Mouse (Mus musculus) adrenal gland, adult 8-10 months (tissue): Measurements from ENCODE around the gene Smap1. TPM values are rescaled to one million over a fixed set of nuclear protein-coding genes. Genes with fewer than 3 reads are reported as not detected.
"Not testable (repeated sequence)": the region's sequence is repeated elsewhere in the genome, so short reads cannot be mapped to it uniquely, and the experiment has no call there.

Experiments
- DNase-seq: peaks from one replicate; pipeline ENCODE4 v3.0.0; 2022
- total RNA-seq, 4 experiments: library from RNA; stranded (reverse); gene quantifications; 2 replicates each; pipeline ENCODE4 v1.2.4; 2022

Gene Smap1
- 10 to 100 TPM; 49.1 to 61.4 (median 52.3) TPM for total RNA-seq

DNA sequence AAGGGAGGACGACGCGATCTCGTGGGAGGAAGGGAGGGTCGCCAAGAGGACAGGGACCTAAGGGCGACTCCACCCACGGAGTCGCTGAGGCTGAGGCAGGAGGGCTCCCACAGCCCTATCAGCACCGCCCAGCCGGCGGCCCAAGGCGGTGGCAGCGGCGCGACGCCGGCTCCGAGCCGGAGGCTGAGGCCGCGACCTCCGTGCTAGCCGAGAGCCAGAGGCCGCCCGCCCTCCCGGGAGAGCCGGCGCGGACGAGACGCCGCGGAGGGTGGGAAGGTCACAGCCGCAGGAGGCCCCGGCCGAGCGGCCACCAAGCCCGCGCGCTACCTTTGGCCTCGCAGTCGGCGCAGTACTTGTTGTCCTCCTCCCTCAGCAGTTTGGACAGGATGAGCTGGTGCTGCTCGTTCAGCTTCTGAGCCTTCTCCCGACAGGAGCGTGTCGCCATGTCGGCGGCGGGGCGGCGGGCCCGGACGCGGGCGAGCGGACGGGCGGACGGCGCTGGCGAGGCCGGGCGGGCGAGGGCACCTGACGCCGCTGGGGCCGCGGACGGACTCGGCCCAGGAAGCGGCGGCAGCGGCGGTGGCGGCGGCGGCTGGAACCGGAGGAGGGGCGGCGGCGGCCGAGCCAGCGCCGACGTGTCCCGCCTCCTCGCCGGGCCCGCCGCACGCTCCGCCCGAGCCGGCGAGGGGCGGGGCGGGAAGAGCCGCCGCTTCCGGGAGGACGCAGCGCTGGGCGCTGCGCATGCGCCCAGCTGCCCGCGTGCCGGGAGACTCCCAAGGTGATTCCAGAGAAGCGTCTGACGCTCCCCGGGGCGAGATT lies at the start of gene Smap1:
Gene Smap1, minus strand, starts transcription at position 607 of the 819 bp plus-strand sequence.
- DNase-seq, result peak; percentile 54

DNA sequence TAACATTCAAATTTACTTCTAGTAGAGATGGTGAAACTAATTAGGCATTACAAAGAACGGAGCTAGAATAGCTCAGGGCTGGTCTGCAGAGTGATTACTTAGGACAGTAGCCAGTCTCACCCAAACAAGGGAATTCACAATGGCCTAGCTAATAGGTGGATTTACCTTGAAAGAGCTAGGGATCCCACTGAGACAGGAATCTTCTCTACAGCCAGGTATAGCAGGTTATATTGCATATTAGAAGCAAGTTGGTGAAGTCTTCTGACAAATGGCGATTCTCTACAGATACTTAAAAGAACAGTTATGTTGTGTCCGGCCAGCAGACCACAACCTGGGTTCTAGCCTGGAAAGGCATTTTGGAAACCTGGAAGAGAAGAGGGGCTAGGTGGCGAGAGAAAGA lies 49.0 kb upstream of the Smap1 start:
- not testable (repeated sequence) for DNase-seq

DNA sequence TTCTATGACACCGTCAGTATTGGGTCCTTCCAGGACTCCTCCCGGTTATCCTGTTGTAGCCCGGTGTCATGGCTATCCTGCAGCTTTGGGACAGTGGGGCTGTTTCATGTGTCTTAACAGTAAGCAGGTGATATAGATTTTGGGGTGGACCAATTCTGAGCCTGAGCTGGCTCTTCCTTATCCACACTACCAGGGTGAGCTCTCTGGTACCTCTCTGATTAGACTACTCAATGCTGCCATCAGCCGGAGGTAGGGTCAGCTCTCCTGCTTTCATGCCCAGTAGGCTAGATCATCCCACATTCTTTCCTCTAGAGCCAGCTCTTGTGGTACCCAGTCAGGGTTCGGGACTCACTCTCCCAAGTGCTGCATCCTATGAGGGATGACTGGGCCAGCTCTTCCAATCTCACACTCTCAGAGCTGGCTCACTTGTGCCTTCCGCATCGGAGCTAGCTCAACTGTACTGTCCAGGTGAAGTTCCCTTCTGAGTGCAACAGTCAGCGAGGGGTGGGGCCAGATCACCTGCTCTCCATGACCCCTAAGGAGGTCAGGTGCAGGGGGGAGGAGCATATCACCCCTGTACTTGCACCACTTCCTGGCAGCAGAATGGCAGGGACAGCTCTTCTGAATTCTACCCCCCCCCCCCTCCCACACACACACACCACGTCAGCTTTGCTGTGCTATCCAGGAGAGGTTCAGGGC lies 46.1 kb upstream of the Smap1 start:
- no peak for DNase-seq

DNA sequence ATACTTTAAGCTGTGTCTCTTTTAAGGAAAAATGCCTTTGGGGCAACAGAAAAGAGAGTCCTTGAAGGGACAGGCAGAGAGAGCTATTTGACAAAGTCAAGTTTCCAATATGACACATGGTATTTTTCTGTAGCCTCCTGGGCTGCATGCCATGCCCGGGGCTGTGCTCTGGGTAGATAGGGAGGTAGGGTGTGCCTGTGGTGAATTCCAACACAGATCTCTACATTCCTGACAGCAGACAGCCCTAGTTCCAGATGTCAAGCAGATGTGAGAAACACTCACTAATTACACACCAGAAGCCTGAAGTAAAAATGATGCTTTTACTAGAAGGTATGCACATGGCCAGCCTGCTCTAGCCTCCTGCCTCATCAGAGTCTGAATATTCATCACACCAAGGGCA lies 44.1 kb upstream of the Smap1 start:
- DNase-seq, result no peak

DNA sequence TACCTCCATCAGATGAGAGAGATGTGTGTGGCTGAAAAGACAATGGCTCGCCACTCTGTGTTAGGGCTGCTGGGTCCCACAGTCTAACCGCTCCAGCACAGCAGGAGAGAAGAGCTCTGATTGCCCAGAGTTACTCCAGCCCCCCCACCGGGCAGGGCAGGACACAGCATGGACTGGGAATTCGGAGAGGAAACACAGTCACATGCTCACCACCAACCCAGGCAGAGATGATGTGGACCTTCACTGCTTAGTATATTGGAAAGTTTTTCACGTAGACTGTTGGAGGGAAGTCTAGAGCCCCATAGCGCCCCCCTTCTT lies 37.3 kb upstream of the Smap1 start:
- DNase-seq, result no peak

DNA sequence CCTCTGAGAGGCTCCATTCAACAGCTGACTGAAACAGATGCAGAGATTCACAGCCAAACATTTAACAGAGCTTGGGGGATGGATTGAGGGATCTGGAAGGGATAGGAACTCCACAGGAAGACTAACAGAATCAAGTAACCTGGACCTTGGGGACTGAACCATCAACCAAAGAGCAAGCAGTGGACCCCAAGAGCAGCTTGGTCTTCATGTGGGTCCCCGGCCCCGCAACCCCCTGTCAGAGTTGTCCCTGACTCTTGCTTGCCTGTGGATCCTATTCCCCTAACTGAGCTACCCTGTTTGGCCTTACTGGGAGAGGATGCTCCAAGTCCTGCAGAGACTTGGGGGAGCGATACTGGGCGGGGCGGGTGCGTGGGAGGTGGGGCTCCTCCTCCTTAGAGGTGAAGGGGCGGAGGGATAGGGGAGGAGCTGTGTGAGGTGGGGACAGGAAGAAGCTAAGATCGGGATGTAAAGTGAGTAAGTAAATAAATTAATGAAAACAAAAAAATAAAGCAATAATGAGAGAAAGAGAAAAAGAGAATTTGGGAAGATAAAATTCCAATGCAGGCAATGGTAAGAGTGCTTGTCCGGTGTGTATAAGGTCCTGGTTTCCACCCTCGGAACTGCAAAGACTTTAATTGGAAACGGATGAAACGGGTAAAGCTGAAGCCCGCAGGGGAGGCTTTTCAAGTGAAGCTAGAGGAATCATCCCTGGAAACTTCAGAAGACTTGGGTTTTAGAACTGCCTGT lies 36.7 kb upstream of the Smap1 start:
- no peak for DNase-seq

DNA sequence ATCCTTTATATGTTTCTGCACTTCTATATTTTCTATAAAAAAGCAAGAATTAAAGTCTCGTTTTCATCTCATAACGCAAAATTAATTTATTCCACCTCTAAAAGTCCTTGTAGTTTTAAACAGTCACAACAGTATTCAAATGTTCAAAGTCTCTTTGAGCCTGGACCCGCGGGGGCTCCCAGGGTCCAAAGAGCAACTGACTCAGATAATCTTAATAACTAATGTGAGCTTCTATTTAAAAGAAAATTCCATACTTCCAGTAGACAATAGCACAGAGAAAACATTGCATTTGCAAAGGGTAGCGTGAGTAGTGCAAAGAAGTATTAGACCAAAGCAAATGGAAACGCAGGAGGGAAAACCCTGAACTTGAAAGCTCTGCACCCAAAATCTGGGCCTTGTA lies 36.0 kb upstream of the Smap1 start:
- DNase-seq, result no peak

DNA sequence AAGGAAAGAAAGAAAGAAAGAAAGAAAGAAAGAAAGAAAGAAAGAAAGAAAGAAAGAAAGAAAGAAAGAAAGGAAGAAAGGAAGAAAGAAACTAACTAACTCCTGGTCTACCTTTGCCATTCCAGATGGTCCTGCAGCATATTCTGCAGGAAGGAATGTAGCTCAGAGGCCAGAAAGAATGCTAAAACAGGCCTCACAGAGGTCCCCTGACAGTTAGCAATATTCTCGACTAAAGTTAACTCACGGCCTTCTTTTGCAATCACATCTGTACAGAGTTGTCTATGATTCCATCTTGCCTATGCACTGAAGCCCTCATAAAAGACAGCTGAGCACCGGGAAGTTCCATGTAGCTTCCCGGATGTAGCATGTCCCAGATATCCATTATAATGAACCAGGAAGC lies 33.4 kb upstream of the Smap1 start:
- no peak for DNase-seq

DNA sequence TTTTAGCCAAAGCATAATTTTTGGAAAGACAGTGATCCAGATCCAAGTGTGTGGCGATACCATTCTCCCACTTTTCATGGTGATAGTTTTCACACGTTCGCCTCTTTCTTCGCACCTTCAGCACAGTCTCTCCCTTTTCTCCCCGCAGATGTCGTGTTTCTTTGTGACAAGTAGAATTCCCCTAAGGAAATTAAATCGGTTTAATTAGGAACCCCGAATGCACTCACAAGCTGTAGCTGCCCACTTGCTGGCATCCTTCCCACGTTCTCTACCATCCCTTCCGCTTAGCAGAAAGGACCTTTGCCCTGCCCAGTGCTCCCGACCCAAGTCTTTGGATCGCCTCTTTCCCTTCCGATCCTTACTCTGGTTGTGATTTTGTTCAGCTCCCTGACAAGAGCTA lies 31.8 kb upstream of the Smap1 start:
- DNase-seq, result no peak

DNA sequence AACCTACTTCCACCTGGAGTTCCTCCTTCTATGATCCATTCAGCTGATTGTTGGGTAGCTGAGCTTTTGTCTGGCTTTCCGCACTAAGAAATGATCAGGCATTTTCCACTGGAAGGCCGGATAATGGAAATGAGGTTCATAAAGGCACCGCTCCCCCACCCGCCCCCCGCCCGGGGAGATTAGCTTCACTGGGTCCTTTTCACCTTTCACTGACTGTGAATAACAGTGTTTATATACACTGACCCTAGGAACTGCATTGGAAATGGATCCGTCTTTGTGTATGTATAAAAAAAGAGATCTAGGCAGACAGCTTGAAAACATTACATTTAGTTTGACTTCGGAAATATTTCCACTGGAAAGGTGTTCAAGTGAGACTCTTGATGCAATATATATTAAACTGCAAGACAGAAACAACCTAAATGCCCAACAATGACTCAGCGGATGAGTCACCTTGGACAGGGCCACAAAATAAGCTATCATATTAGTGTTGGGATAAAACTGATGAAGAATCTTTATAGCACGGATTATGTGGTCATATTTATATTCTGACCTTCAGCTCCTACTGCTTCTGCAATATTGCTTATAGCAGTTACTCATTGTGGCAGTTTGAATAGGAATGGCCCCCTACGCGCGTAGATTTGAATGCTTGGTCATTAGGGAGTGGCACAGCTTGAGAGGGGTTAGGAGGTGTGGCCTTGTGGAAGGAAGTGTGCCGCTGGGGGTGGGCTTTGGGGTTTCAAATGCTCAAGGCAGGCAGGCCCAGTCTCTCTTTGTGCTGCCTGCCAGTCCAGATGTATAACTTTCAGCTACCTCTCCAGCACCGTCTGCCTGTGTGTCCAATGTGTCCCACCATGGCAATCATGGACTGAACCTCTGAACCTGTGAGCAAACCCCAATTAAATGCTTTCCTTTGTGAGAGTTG lies 26.9 kb upstream of the Smap1 start:
- DNase-seq, result no peak

DNA sequence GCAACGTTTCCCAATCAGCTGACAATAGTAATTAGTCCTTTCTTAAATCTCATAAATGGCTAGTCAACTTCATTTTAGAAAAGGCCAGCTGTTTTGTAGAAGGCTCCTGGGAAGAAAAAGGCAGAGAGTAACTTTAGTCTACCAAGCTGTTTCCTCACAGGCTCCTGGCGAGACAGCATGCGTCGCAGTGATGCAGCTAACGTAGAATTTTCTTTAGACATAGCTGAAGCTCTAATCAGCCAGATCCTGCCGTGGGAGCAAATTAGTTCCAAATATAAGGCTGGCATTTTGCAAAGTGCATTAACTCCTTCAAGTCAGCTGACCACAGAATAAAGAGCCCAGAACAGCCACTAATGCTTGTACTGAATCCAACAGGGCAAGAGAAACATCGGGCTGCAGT lies 26.2 kb upstream of the Smap1 start:
- DNase-seq, result no peak

DNA sequence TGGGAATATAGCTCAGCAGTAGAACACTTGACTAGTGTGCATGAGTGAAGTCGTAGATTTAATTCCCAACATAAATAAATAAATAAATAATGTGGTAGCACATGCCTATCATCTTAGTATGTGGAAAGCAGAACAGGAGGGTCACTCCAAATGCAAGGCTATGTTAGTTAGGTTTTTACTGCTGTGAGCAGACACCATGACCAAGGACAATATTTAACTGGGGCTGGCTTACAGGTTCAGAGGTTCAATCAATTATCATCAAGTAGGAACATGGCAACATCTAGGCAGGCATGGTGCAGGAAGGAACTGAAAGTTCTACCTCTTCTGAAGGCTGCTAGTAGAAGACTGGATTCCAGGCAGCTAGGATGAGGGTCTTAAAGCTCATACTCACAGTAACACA lies 22.0 kb upstream of the Smap1 start:
- DNase-seq, result no peak

DNA sequence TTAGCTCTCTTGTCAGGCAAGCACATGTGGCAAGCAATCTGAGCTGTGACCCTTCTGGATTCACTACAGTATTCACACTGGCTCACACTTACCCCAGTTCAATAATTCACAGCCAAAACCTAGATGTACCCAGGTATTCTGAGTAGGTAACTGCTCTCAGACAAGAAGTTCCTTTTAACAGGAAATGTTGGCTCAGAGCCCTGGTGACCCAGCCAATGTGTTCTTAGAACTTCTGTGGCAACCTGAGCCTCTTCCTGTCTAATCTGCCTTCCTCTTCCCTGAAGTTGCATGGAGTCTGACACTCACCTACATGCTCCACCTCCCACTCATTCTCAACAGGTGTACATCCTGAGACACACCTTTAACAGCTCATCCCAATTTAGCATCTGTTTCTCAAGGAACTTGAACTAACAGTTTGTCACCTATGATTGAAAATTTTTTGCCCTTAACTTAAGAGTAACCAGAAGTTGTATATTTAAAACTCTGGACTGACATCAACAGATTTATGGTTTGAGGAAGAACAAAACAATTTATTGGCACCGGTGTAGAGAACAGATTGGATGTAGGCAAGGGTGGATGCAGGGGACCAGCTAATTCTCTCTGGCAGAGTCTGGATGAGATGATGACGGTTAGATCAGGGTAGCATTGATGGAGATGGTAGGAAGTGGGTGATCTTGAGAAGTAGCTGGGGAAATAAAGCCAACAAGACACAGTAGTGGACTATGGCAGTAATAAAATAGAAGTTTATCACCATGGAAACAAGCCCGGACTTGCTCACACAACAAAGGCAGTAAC lies 21.2 kb upstream of the Smap1 start:
- no peak for DNase-seq

DNA sequence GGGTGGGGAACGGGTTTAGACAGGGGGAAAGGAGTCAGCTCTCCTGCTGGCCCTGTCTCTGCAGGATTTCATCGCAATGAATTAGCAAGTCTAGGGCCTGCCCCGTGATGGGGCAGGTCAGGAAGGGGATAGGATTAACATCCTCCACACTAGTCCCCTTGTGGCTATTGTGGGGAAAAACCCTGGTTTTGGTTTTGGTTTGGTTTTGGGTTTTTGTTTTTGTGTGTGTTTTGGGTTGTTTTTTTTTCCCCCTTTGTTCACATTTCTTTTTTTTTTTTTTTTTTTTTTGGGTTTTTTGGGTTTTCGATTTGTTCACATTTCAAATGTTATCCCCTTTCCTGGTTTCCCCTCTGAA lies 13.3 kb upstream of the Smap1 start:
- no peak for DNase-seq

DNA sequence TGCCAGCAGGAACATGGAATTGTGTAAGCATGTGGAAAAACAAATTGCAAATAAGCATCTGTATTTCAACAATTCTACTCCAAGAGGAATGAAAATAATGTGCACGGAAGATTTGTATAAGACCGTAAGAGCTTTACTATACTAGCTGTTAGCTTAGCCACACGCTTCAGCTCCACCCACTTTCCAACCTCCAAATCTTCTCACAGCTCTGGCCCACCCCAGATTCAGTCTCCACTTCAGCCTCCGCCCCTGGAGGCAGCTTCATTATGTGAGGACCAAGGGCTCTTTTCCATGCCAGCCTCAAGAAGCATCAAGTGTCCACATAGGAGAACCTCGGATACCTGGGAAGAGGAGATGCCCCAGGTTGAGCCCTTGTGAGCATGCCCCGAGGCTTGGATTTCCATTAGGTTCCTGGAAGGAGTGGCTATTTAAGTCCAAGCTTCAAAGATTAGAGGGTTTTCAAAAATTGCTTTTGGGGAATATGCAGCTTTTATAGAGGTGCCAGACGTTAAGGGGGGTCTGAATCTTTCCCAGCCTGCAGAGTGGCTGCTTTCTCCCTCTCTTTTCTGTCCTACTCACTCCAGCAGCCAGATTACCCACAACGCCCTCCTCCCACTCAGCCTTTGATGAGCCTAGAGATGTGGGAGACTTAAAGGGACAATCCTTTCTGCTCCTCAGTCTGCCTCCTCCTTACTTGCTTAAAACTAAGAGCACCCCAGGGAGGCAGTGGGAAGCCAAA lies 12.7 kb upstream of the Smap1 start:
- DNase-seq, result no peak

DNA sequence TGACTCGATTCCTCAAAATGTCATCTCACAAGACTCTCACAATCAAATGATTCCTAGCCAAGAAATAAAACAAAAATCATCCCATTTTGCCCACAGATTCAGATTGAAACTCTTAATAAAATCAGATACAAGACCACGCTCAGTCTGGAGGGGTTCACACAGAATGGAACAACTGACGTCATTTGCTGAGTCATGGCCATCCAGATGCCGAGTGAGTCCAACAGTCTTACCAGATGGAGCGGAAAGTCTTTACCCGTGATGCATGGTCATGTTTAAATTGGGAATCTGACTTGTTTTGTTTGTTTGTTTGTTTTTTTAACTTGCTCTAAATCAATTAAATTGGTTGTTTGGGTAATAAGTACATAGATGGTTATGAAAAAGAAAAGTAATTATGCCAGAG lies 7.3 kb upstream of the Smap1 start:
- no peak for DNase-seq

DNA sequence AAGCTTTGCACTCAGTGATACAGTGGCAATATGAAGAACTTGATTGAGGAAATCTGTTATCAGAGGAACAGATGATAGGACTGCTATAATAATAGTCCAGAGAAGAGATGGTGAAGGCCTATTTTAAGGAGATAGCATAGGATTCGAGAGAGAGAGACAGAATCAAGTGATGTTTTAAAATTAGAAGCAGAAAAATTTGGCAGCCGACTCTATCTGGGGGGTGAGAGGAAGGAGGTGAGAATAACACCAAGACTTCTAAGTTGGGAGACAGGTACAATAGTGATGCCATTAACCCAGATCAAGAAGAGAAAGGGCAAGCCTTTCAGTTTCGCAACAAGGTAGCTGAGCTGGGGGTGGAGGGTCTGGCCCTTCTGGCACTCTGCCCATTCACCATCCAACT lies 6.3 kb upstream of the Smap1 start:
- no peak for DNase-seq

DNA sequence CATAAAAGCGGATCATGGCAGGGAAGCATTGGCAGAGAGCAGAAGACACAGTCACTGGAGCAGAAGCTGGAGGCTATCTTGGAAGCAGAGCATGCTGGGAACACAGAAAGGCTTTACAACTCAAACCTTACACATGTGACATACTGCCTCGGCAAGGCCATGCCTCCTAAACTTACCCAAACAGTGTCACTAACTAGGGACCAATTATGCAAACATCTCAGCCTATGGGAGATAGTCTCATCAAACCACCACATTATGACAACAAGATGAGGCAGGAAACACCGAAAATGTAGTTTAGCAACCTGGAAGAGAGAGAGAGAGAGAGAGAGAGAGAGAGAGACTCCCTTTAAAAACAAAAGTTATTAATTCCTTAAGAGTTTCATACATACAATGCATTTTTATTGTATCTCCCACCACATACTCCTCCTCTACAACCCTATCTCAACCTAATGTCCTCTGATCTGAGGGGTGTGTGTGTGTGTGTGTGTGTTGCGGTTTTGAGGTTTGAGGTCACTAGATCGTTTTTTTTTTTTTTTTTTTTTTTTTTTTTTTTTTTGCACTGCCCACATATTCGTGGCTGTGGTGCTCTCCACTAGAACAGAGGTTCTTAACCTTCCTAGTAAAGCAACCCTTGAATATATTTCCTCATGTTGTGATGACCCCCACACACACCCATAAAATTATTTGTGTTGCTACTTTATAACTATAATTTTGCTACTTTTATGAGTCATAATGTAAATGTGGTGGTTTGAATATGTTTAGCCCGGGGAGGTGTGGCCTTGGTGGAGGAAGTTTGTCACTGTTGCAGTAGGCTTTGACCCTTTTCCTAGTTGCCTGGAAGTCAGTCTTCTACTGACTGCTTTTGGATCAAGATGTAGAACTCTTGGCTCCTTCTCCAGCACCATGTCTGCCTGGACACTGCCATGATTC lies 1.9 kb upstream of the Smap1 start:
- DNase-seq, result no peak

DNA sequence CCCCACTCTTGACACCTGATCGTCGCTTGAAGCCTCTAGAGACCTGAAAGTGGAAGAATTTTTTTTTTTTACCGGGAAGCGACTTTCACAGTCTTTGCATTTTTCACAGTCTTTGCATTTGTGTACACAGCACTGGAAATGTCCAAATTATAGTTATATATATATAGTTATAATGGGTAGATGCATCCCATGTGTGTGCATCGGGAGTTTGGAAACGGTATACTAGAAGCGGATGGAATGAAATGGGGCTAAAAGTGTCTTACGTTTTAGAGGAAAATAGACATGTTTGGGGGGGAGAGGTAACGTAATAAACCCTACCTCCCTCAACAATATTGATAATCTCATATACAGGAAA lies 390 bp upstream of the Smap1 start:
- DNase-seq, result no peak

DNA sequence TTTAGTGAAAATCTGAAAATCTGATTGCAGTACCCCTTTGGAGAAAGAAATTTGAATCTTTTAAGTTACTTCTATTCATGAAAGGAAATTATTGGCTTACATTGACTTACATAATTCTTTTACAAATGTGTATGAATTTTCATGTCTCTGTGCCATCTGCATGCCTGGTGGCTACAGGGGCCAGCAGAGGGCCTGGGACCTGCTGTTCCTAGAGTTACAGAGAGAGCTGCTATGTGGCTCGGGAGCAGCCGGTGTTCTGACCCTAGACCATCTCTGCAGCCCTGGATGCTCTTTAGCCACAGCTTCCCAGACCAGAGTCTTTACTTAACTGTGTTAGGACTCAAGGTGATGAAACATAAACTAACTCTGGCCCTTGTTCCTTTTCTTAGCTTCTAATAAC lies 1.8 kb downstream of the Smap1 start:
- DNase-seq, result no peak
